Mouse (Mus musculus) 416B (cell line): Measurements from ENCODE around the gene Oxsr1.

Experiments used
- DNase-seq: peaks from one replicate; pipeline ENCODE4 v3.0.0; 2011; ENCODE audit warnings: low read depth

Gene Oxsr1

DNA sequence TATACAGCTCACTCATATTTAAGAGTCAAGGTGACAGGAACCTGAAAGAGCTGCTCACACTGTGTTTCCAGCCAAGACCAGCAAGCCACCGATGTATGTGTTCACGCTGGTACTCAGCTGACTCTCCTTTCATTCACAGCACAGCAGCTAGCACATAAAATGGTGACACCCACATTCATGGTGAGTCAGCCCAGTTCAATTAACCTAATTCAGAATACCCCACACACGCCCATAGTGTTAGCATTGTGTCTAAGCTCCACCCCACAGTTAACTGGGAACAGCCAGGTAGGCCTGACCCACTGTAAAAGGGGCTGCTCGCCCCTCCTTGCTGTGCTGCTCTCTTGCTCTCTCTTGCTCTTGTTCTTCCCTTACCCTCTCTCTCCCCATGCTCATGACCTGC lies 50.7 kb downstream of the Oxsr1 start:
- no peak for DNase-seq

DNA sequence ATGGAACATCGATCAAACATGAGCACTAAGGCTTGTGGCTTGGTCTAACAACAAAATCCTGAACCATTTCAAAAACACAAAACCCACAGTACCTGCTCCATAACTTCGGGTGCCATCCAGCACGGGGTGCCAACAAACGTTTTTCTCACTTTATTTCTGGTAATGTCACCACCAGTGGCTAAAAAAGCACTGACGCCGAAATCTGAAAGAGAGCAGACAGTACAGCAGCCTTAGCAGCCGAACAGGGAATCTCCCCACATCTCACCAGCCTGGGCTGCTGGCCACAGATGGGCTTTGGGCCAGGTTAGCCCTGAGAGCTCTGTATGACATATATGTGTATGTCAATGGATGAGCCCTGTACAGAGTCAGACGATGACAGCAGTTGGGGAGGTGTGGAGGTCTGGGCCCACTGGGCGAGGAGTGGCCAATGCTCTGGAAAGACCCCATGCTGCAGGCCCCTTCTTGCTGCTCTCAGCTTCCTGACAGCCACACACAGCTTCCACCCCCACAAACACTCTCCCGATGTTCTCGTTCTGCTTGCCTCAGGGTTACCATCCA lies 53.6 kb downstream of the Oxsr1 start:
- no peak for DNase-seq

DNA sequence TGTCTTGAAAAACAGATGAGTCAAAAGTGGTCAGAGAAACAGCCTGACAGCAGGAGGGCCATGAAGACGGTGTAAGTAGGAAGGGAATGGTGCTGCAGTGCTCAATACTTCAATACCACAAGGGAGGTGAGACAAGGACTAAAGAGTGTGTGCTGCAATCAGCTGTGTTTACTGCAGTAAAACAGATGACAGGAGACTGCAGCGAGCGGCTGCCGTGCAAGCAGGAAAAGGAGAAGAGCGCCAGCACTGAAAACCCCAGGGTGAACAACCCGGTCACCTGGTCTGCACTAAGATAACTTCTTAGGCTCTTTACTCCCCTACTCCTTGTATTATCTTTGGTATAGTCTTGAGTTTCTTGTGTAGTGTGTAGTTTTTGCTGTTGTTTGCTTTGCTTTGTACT lies 54.1 kb downstream of the Oxsr1 start:
- DNase-seq, result no peak

- DNase-seq, result peak; percentile 20
These were observed 56.2 kb downstream of the Oxsr1 start for GRCm38 (mm10) chr9:119266121-119266395.

- DNase-seq, result peak; percentile 55
These were observed 56.7 kb downstream of the Oxsr1 start for GRCm38 (mm10) chr9:119265373-119266120.

DNA sequence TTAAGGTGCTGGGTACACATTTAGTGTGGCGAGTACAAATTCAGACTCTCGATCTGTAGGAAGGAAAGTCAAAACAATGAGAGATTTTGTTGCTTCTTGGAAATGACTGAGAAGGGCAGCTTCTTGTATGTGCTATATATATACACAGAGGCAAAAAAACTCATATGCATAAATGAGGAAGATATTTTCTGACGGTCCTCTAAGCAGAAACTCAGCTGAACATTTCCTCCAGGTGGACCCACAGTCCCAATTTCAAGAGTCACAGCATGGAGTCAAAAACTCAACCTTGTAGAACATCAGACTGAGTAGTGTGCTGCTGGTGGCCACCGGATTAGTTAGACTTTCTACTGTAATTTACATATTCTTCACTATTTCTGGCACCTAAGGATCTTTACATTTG lies 59.2 kb downstream of the Oxsr1 start:
- no peak for DNase-seq

DNA sequence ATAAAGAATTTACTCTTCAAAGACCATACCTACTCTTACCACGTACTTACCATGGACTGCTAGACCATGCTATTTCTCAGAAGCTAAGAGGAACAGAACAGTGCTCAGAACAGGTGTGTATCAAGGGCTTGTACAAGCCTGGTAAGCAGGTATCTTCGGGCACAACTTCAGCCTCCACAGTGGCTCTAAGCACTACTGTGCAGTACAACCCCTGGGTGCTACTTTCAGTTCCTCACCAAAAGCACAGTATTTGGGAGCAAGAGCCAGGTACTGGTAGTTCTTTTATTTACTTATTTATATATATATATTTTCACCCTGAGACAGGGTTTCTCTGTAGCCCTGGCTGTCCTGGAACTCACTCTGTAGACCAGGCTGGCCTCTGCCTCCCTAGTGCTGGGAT lies 61.4 kb downstream of the Oxsr1 start:
- no peak for DNase-seq

GRCm38 (mm10) chr9:119258785-119259184 lies 63.4 kb downstream of the Oxsr1 start:
- DNase-seq, result no peak

GRCm38 (mm10) chr9:119258128-119258527 lies 64.1 kb downstream of the Oxsr1 start:
- DNase-seq, result no peak

- no peak for DNase-seq
These were observed 66.1 kb downstream of the Oxsr1 start for GRCm38 (mm10) chr9:119256161-119256560.

DNA sequence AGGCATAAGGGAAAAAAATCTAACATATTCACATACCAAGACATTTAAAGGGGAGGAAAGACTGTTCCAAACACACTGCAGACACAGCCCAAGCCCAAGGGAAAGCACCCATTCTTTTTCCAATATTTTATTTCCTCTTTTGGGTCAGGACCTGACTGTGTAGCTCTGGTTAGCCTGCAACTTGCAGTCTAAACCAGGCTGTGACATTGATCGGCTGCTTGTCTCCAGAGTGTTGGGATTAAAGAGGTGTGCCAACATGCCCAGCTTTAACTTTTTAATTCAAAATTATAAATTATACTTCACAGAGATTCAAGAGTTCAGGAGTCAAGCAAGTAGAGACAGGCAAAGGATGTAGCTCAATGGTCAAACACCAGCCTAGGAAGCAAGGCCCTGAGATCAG lies 67.1 kb downstream of the Oxsr1 start:
- no peak for DNase-seq

DNA sequence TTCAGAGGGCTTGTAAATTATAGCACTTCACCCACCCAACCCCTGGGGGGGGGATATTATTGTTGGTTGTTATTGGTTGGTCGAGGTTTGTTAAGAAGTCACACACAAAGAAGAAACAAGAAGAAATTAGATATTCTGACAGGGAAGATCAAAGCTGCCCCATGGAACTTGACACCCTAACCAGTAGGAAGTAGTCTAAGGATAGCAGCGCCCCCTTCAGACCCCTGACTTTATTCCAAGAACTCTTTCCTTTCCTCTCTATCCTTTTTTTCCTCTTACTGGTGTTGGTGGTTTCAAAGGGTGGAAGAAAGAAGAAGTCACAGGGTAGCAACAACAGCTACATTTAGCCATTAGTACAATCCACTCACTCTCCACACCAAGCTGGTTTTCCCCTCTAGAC lies 68.0 kb downstream of the Oxsr1 start:
- no peak for DNase-seq

GRCm38 (mm10) chr9:119247996-119248395 lies 74.2 kb downstream of the Oxsr1 start:
- DNase-seq, result peak; percentile 61

DNA sequence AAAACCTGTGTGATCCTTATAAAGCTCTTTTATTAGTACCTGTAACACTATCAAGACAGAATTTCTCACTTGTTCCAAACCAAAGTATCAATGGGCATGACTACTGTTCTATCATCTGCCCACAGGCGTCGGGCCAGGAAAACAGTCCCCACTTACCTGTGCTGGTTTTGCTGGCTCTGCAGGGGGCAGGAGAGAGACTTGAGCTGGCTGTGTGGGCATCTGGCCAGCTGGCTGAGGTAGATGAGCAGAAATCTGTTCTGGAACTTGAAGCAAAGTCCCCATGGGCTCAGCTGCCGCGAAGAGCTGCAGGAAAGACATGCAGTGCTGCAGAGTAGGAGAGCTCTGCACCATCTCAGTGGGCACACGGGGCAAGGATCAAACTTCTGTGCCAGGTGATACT lies 75.4 kb downstream of the Oxsr1 start:
- no peak for DNase-seq

- DNase-seq, result no peak
These were observed 78.2 kb downstream of the Oxsr1 start for GRCm38 (mm10) chr9:119243981-119244380.

DNA sequence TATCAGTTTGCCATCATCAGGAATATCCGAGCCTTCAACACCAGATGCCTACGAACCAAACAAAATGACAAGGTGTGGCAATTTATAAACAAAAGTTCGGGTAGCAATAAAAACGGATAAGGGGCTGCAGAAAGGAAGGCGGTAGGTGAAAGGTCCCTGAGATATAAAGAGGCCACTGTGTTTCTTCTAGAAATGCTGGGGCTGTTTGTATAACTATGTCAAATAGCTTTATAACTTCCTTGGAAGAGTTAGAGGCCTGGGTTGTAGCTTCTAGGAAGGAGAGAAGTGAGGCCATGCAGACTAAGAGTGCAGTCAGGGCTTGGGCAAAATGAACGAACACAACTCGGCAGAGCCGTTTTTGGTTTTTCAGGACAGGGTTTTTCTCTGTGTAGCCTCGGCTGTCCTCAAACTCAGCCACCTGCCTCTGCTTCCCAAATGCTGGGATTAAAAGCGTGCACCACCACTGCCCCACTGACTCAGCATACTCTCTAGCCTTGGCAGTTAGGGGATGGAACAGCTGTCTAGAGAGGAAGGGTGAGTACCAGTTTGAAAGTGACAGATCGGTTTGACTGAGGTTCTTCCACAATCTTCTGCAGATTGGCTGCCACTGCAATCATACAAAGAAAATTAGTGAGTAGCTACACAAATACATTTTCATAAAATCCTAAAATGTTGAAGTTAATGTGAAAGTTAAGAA lies 80.9 kb downstream of the Oxsr1 start:
- DNase-seq, result no peak

GRCm38 (mm10) chr9:119240286-119240997 lies 81.8 kb downstream of the Oxsr1 start:
- no peak for DNase-seq

- DNase-seq, result no peak
These were observed 83.0 kb downstream of the Oxsr1 start for GRCm38 (mm10) chr9:119239274-119239673.

GRCm38 (mm10) chr9:119238796-119239195 lies 83.4 kb downstream of the Oxsr1 start:
- no peak for DNase-seq

DNA sequence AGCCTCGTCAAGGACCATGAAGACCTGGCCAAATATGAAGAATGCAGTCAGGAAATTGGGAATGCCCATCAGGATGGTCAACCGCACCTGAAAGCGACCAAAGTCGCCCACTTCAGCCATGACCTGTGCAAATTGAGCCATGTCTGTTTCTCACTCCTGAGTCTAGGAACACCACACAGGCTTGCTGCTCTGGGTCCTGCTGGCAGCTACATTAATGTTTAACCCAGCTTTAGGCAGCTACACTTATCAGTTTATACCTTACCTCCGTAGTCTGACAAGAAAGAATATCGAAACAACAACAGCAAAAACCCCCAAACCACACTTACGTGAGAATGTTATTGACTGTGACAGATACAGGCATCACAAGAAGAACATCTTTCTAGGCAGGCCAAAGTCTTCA lies 90.7 kb downstream of the Oxsr1 start:
- no peak for DNase-seq

DNA sequence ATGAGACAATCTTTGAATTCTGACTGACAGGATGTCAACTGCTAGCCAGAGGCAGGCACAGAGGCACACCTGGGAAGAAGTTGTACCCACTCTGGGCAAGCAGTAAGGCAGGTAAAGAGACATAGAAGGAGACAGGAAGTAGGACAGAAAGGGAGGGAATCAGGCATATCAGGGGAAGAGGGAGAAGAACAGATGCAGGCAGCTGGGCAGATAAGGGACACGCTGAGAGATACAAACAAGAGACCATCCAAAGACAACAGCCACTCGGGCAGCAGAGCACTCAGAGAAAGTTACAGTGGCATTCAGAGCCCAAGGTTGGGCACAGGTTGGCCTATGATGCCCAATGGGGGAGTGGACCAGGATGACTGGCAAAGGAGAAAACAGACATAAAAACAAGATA lies 91.4 kb downstream of the Oxsr1 start:
- DNase-seq, result no peak

- DNase-seq, result no peak
These were observed 102.0 kb downstream of the Oxsr1 start for GRCm38 (mm10) chr9:119220249-119220648.

GRCm38 (mm10) chr9:119219667-119220066 lies 102.6 kb downstream of the Oxsr1 start:
- no peak for DNase-seq
